Mouse (Mus musculus) intestine, postnatal 0 days (tissue): ENCODE data around the gene Sdr42e1. TPM values are rescaled to one million over a fixed set of nuclear protein-coding genes. Genes with fewer than 3 reads are reported as not detected.

Experiments
- ATAC-seq: fragments of 200-750 bp; cut with Nextera tagmentation; 2 replicates; pipeline ENCODE4 v1.8.0; 2017; ENCODE audit warnings: mild to moderate bottlenecking, moderate TSS enrichment, moderate library complexity
- H3K27ac ChIP-seq: fragments of 300-500 bp; sonication (generic); 2 replicates; pipeline ENCODE4 v1.5.1; 2014; ENCODE audit warnings: mild to moderate bottlenecking, low read depth, low read length, moderate library complexity
- H3K27me3 ChIP-seq: fragments of 300-500 bp; sonication (generic); replicated peaks from 2 replicates; pipeline ENCODE4 v1.6.1; 2014; ENCODE audit warnings: low read length, mixed read lengths; ENCODE audit not compliant: control insufficient read depth, insufficient read depth
- H3K36me3 ChIP-seq: fragments of 300-500 bp; sonication (generic); 2 replicates; pipeline ENCODE4 v1.6.1; 2014; ENCODE audit warnings: mild to moderate bottlenecking, moderate library complexity; ENCODE audit not compliant: control insufficient read depth, insufficient read depth
- H3K4me1 ChIP-seq: fragments of 300-500 bp; sonication (generic); replicated peaks from 2 replicates; pipeline ENCODE4 v1.6.1; 2014; ENCODE audit warnings: antibody characterized with exemption, low read length, mixed read lengths; ENCODE audit not compliant: control insufficient read depth, insufficient read depth
- H3K4me2 ChIP-seq: fragments of 300-500 bp; sonication (generic); replicated peaks from 2 replicates; pipeline ENCODE4 v1.6.1; 2014; ENCODE audit warnings: low read depth, mild to moderate bottlenecking, moderate library complexity
- H3K4me3 ChIP-seq: fragments of 300-500 bp; sonication (generic); 2 replicates; pipeline ENCODE4 v1.5.1; 2014; ENCODE audit warnings: low read depth, low read length
- H3K9ac ChIP-seq: fragments of 300-500 bp; sonication (generic); 2 replicates; pipeline ENCODE4 v1.6.1; 2014; ENCODE audit warnings: mild to moderate bottlenecking, low read depth, low read length
- H3K9me3 ChIP-seq: fragments of 300-500 bp; sonication (generic); 2 replicates; pipeline ENCODE4 v1.6.1; 2016; ENCODE audit warnings: mixed run types; ENCODE audit not compliant: control insufficient read depth
- CTCF ChIP-seq: sonication (generic); IDR thresholded peaks from 2 replicates; pipeline ENCODE4 v1.5.1; 2016; ENCODE audit warnings: low read depth, mild to moderate bottlenecking, control low read depth, antibody characterized with exemption, moderate library complexity
- WGBS: fragments of 180-500 bp; shearing (Covaris S2); extraction: QIAGEN DNeasy Blood & Tissue Kit; methylation state at CpG from one replicate; pipeline ENCODE4 v1.1.7; 2014; 5-methylcytosine and 5-hydroxymethylcytosine counted together
- polyA plus RNA-seq: library from polyadenylated mRNA; unstranded; fragments of >200 nt; fragmentation: Nextera tagmentation; extraction: Ambion mirVana; gene quantifications from 2 replicates; pipeline ENCODE4 v1.2.1, GENCODE M21; 2015

The Sdr42e1 gene
- polyA plus RNA-seq, 1 experiment from 2014 or later: 6.0 TPM

DNA sequence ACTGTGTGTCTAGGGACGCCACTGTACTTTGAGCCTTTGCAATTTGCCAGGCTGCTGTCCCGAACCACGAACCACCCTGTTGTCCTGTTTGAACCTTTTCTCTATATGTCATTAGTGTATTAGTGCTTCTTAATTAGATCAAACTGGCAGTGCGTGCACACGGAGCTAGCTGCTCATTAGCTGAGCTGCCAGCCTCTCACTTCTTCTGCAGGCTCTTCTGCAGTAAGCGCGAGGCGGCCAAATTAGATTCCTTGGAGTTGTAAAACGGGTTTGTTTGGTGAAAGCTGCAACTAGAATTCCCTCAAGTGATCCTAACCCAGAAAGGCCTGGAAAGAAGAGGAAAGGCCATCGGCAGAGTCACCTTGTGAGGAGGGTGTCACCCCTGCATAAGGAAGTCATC is 29.2 kb upstream of the Sdr42e1 start:
- Histone ChIP-seq H3K36me3 (no peaks in the 10 kb centered on the region), H3K27me3 (no peaks in the 10 kb centered on the region), H3K27ac (peak overlapping the region; percentile 95), H3K4me2 (peak overlapping the region; percentile 64), H3K9ac (peak overlapping the region; percentile 47; the same call in 1 of the 2 replicates), H3K9me3 (no peaks in the 10 kb centered on the region), H3K4me1 (0 out of 2 replicates have a peak, but pooled peaks cover 3% of the 10 kb centered on the region), H3K4me3 (peak overlapping the region; percentile 40)
- TF ChIP-seq CTCF: no peak
- 21% methylated on average over 10 of the region's 10 CpGs for WGBS
- ATAC-seq: no peak

DNA sequence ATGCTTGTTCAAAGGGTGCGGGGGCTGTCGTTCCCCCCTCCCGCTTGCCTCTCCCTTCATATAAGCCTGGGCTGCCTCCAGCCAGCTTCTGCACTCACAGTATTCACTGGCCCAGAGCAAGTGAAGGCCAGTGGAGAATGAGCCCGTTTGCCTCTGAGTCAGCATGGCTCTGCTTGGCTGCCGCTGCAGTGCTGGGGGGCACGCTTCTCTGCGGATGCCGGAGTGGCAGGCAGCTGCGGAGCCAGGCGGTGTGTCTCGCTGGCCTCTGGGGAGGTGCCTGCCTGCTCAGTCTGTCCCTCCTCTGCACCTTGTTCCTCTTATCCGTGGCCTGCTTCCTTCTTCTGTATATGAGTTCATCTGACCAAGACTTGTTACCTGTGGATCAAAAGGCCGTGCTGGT is 28.4 kb upstream of the Sdr42e1 start, which contains the start of gene Hsd17b2:
Hsd17b2 (plus strand) TSS at position 46 of the 400 bp plus-strand sequence.
- H3K27ac ChIP-seq: peak within 1 kb of the TSS; percentile 95
- H3K9ac ChIP-seq: peak within 1 kb of the TSS; percentile 47
- H3K4me1 ChIP-seq: 0 out of 2 replicates have a peak, but pooled peaks cover 3% of the 10 kb centered on the region
- H3K9me3 ChIP-seq: no peaks in the 10 kb centered on the region
- no peaks in the 10 kb centered on the region for H3K36me3 ChIP-seq
- 22% methylated on average over 13 of the region's 13 CpGs for WGBS
- H3K4me2 ChIP-seq: peak within 1 kb of the TSS; percentile 64
- H3K4me3 ChIP-seq: peak within 1 kb of the TSS; percentile 40
- H3K27me3 ChIP-seq: no peaks in the 10 kb centered on the region
- TF ChIP-seq CTCF: no peak
- ATAC-seq: peak; percentile 51

DNA sequence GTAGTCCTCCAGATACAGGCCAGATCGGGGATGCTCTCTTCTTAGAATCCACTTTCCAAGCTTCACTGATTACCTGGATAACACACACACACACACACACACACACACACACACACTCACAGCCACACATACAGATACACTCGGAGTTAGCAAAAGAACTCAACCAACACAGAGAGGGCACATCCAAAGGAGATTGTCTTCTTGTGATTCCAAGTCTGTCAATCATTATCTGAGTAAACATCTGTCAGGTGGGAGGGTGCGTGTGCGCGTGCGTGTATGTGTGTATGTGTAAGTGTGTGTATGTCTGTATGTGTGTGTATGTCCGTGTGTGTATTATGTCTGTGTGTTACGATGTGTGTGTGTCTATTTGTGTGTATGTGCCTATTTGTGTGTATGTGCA is 27.8 kb upstream of the Sdr42e1 start:
- Histone ChIP-seq H3K4me2 (peak overlapping the region; percentile 64), H3K9me3 (no peaks in the 10 kb centered on the region), H3K27ac (peak overlapping the region; percentile 95), H3K9ac (no peak overlapping the region), H3K4me1 (0 out of 2 replicates have a peak, but pooled peaks cover 3% of the 10 kb centered on the region), H3K27me3 (no peaks in the 10 kb centered on the region), H3K4me3 (peak overlapping the region; percentile 40), H3K36me3 (no peaks in the 10 kb centered on the region)
- 0 out of 2 replicates have a peak, but pooled peaks have one; percentile 4 for ATAC-seq
- TF ChIP-seq CTCF: no peak
- WGBS: 42% methylated on average over 8 of the region's 8 CpGs

DNA sequence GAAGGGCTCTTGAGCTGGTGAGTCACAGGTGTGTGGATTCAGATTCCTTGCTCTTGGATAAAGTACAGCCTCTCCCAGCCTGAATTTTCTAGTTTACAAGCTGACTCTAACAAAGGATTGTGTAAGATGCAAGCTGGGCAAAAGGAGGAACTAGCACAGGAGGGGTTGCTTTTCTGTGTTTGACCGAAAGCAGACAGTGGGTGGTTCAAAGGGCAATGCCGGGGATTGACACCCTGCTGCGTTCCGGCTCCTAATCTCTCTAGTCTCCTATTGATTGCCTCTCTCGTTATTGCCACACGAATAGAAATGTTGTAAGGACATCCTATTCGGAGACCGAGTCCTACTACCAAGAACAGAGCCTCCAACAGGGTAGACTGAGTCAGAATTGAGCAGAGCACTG is 27.2 kb upstream of the Sdr42e1 start:
- no peak overlapping the region for H3K9ac ChIP-seq
- no peak for TF ChIP-seq CTCF
- peak overlapping the region; percentile 64 for H3K4me2 ChIP-seq
- H3K4me1 ChIP-seq: no peaks in the 10 kb centered on the region
- no peaks in the 10 kb centered on the region for H3K36me3 ChIP-seq
- WGBS: 33% methylated on average over 8 of the region's 8 CpGs
- peak overlapping the region; percentile 40; the same call in 1 of the 2 replicates for H3K4me3 ChIP-seq
- no peaks in the 10 kb centered on the region for H3K27me3 ChIP-seq
- ATAC-seq: peak; percentile 83
- H3K27ac ChIP-seq: peak overlapping the region; percentile 95
- no peaks in the 10 kb centered on the region for H3K9me3 ChIP-seq

DNA sequence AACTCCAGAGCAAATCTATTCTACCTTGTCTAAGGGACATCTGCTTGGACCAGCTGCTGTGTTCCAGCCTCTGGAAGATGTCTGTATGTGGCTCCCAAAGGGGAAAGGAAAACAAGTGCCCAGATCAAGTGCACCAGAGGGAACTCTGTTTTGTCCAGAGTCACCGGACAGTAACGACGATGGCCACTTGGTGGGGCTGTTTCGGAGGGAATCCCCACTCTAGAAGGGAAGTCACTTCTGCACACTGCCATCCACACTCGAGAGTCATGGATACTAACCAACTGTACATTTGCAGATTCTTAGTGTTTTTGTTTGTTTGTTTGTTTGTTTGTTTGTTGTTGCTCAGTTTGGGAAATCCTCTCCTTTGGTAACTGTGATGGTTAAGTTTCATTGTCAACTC is 23.8 kb upstream of the Sdr42e1 start:
- Histone ChIP-seq H3K4me1 (peaks cover 6% of the 10 kb centered on the region; the same call in 1 of the 2 replicates), H3K4me3 (no peak overlapping the region), H3K27me3 (no peaks in the 10 kb centered on the region), H3K9ac (no peak overlapping the region), H3K27ac (no peak overlapping the region), H3K4me2 (no peak overlapping the region), H3K36me3 (no peaks in the 10 kb centered on the region), H3K9me3 (no peaks in the 10 kb centered on the region)
- TF ChIP-seq CTCF: peak; percentile 78
- WGBS: 43% methylated on average over 5 of the region's 5 CpGs
- no peak for ATAC-seq

DNA sequence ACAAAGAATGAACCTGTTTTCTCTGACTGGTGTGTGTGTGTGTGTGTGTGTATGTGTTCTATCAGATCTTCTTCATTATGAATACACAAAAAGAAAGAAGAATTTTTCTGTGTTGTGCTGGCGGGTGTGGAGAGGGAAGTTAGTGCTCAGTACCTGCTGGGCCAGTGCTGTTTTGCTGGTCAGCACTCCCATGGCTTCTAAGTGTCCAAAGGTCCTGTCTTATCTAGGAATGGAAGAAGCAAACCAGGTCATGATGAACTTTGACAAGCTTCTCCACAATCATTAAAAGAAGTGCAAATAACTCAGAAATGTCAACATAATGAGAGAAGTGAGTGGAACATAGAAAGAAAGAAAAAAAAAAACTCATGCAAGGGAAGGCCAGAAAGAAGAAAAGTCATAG is 22.1 kb upstream of the Sdr42e1 start:
- H3K36me3 ChIP-seq: no peaks in the 10 kb centered on the region
- WGBS: 29% methylated on average over 1 of the region's 1 CpGs
- H3K4me2 ChIP-seq: no peak overlapping the region
- no peak overlapping the region for H3K9ac ChIP-seq
- H3K4me1 ChIP-seq: peaks cover 8% of the 10 kb centered on the region; the same call in 1 of the 2 replicates
- no peaks in the 10 kb centered on the region for H3K9me3 ChIP-seq
- H3K27me3 ChIP-seq: no peaks in the 10 kb centered on the region
- ATAC-seq: peak; percentile 70
- no peak overlapping the region for H3K4me3 ChIP-seq
- no peak for TF ChIP-seq CTCF
- peak overlapping the region; percentile 51 for H3K27ac ChIP-seq
